Mouse (Mus musculus): ENCODE measurements around the gene Saa2.

The Saa2 gene

GRCm38 (mm10) chr7:46762601-46763000 lies 11.0 kb downstream of the Saa2 start:
- DNase-seq (ENCODE audit: low read depth, low spot score) = no peak

- DNase-seq (ENCODE audit: low read depth, low spot score) = peak; percentile 75
Observed at GRCm38 (mm10) chr7:46764672-46765071, 13.1 kb downstream of the Saa2 start.

GRCm38 (mm10) chr7:46767371-46767770 lies 15.8 kb downstream of the Saa2 start:
- no peak for DNase-seq (ENCODE audit: low read depth, low spot score)

GRCm38 (mm10) chr7:46768451-46768850 lies 16.9 kb downstream of the Saa2 start:
- DNase-seq (ENCODE audit: low read depth, low spot score) = peak; percentile 68

GRCm38 (mm10) chr7:46770706-46771105 lies 19.1 kb downstream of the Saa2 start:
- DNase-seq (ENCODE audit: low read depth, low spot score) = peak; percentile 88

- no peak for DNase-seq (ENCODE audit: low read depth, low spot score)
Observed at GRCm38 (mm10) chr7:46789177-46789849, 37.7 kb downstream of the Saa2 start.

GRCm38 (mm10) chr7:46793871-46794270 lies 42.3 kb downstream of the Saa2 start:
- no peak for DNase-seq (ENCODE audit: low read depth, low spot score)

GRCm38 (mm10) chr7:46795287-46796205 lies 44.0 kb downstream of the Saa2 start, which contains the start of the genes Hps5 and Gtf2h1:
Hps5 (minus strand) TSS chr7:46796064.
Gtf2h1 (plus strand) TSS chr7:46796103.
- DNase-seq (ENCODE audit: low read depth, low spot score) = peak; percentile 98

- no peak for DNase-seq (ENCODE audit: low read depth, low spot score)
Observed at GRCm38 (mm10) chr7:46796206-46796679, 44.7 kb downstream of the Saa2 start.

- DNase-seq (ENCODE audit: low read depth, low spot score) = peak; percentile 34
Observed at GRCm38 (mm10) chr7:46796779-46797178, 45.2 kb downstream of the Saa2 start.

Measured in R1 (cell line).